Mouse (Mus musculus): ENCODE results near the gene Atcay.
"Not testable (repeated sequence)": the region's sequence is repeated elsewhere in the genome, so short reads cannot be mapped to it uniquely, and the experiment has no call there.

Gene Atcay

GRCm38 (mm10) chr10:81198230-81198629 lies 32.4 kb downstream of the Atcay start:
- peak; percentile 76 for DNase-seq

DNA sequence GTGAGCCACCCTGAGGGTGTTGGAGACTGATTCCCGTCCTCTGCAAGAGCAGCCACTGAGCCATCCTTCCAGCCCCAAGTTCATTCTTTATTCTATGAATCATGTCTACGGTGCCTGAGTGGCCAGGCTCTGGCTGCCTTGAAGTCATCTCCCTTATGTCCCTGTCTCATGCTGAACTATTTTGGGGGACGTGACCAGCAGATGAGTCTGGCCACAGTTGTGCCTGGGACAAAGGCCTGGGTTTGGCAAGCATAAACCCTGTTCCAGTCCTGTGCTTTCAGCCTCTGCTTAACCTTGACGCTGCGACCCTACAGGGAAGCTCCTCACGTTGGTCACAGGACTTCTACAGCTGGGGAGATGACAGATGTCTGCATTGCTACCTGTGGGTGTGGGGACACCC lies 33.3 kb downstream of the Atcay start:
- DNase-seq, result no peak

DNA sequence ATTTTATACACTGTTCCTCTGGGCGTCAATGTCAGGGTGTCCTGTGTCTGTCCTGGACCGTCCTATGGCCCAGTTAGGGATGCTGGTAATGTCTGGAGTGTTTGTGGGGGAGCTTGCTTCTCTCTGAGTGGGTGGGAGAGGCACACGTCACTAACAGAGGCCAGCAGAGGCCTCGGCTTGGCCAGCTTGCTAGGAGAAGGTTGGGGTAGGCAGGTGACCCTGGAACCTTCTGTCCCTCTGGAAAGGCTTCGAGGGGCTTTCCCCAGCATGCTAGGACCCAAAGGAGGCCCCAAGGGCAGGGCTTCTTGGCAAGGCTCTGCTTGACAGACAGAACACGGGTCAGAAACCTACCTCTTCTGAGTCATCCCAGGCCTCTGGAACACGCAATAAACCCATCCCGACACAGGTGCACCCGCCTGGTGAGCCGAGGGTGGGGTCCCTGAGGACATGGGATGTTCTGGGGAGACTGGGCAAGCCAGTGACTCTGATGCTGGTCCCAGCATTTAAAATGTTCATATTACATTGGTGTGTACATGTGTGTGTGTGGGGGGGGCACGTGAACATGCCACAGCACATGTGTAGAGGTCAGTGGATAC lies 34.1 kb downstream of the Atcay start:
- no peak for DNase-seq

DNA sequence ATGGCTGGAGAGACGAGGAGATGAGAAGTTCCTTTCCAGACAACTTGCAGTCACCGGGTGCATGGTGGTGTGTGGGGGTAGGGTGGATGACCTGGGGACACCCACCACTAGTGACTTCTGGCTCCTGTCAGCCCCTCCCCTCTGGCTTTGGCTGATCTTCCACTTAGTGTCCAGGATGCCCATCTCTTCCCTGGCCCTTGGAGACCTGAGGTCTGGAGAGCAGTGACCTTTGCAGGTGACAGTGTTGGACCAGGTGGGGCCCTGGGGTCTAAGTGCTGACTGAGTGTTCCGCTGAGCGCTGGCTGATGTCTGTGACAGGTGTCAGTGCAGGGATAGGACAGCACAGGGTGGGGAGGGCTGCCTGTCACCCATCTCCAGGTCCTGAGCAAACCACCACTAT lies 35.3 kb downstream of the Atcay start:
- no peak for DNase-seq

DNA sequence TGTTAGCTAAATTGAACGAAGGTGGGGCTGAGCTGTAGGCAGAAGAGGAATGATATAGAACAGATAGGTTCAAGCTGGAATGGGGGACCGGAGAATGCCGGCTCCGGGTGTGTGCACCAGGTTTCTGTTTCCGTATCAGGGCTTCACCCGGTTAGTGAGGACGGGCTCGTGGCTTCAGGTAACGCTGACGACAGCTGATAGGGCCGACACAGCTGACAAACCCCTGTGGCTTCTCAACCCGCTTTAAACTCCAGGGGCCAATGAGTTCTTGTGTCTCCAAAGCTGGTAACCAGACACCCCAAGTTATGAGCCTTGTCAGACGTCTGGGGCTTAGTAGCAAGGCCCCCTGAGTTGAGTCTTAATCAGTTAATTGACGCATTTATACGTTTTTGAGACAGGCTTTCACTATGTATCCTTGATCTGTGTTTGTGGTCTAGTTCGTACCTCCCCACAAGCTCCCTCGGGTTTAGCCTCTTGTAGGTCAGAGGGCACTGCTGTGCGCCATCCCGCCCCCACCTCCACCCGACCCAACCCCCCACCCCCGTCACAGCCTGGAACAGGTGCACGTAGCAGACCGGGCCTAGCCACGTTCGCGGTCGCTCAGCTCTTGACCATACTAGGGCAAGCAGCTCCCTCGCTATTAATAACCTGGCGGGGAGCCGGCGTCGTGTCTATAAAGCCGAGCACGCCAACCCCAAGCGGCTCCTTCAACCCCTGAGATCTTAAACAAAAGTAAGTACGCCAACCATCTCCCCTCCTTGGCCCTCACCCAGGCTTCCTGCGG lies 36.5 kb downstream of the Atcay start:
- peak; percentile 56 for DNase-seq

DNA sequence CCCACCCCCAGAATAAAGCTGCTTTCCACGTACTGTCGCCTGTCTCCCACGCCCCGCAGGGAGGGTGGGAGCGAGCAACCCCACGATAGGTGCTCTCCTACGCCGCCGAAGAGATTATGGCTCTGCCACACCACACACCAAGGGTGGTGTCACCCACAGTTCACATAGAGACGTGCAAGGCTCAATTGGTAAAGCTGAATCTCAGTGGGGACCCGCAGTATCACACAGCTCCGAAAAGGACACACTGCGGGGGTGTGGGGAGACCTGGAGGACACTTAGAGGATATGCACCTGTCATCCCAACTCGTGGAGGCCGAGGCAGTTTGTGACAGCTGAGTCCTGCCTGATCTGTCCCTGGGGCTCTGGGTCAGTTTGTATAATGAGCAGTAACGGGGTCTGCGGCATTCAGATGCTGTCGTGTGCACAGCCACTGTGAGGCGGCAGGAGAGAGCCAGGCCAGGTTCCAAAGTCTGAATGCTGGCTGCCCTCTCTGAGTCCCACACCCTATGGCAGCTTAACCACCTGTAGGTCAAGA lies 37.6 kb downstream of the Atcay start:
- DNase-seq, result no peak

GRCm38 (mm10) chr10:81192270-81192967 lies 38.2 kb downstream of the Atcay start:
- DNase-seq, result peak; percentile 91

- peak; percentile 31 for DNase-seq
Measured at GRCm38 (mm10) chr10:81191342-81191982, 39.2 kb downstream of the Atcay start.

- DNase-seq, result peak; percentile 27
Measured at GRCm38 (mm10) chr10:81190912-81191321, 39.7 kb downstream of the Atcay start.

DNA sequence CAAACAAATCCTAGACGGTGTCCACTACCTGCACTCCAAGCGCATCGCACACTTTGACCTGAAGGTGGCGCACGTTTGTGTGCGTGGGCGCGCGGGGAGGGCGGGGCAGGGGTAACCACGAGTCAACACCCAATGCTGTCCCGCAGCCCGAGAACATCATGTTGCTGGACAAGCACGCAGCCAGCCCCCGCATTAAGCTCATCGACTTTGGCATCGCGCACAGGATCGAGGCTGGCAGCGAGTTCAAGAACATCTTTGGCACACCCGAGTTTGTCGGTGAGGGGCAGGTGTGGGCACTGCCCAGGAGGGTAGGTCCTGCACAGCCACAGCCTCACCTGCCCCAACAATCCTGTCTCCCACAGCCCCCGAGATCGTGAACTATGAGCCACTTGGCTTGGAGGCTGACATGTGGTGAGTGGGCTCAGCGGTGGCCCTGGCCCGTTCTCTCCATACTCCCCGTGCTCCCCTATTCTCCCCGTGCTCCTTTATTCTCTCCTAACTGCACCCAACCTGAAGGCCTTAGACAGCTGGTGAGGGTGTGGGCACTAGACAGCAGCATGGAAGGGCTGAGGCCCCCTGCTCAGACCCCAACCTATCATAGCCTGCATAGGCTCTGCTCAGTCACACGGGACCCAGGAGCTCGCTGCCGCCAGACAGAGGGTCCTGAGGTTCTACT lies 40.3 kb downstream of the Atcay start:
- peak; percentile 63 for DNase-seq

- DNase-seq, result no peak
Measured at GRCm38 (mm10) chr10:81189821-81190220, 40.8 kb downstream of the Atcay start.

DNA sequence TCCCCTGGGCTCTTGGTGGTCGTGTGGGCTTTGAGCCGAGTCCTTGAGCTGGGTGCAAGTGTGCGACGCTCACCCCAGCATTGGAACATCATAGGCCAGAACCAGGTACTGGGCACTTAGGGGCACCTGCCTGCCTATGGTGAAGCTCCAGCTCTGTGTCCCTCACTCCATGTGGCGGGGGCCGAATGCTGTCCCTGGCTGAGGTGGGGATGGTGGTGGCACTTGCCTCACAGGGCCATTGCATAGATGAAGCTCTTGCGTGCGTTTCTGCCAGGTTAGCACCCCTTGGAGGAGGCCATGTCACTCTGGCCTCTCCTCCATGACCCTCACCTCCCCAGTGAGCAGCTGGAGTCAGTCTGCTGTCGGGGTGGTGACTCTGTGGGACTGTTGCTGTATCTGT lies 43.5 kb downstream of the Atcay start:
- no peak for DNase-seq

- DNase-seq, result no peak
Measured at GRCm38 (mm10) chr10:81184765-81185164, 45.9 kb downstream of the Atcay start.

DNA sequence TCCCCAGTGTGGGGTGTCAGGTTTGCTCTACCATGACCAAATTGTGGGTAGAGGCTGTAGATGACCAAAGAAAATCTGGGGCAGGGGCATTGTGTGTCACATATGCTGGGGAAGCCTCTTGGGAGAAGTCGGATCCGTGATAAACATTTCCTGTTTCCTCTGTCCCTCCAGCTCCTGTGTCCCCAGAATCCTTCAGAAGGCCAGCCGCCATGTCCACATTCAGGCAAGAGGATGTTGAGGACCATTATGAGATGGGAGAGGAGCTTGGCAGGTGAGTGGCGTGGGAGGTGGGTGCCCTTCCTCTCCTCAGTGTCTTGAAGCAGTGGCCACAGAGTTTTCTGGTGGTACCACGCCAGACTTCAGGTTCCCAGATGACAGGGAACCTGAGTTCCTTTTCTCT lies 46.8 kb downstream of the Atcay start, which contains the start of gene 4930442H23Rik:
TSS of gene 4930442H23Rik (minus strand) at position 45 of the 400 bp plus-strand sequence.
- DNase-seq, result no peak

DNA sequence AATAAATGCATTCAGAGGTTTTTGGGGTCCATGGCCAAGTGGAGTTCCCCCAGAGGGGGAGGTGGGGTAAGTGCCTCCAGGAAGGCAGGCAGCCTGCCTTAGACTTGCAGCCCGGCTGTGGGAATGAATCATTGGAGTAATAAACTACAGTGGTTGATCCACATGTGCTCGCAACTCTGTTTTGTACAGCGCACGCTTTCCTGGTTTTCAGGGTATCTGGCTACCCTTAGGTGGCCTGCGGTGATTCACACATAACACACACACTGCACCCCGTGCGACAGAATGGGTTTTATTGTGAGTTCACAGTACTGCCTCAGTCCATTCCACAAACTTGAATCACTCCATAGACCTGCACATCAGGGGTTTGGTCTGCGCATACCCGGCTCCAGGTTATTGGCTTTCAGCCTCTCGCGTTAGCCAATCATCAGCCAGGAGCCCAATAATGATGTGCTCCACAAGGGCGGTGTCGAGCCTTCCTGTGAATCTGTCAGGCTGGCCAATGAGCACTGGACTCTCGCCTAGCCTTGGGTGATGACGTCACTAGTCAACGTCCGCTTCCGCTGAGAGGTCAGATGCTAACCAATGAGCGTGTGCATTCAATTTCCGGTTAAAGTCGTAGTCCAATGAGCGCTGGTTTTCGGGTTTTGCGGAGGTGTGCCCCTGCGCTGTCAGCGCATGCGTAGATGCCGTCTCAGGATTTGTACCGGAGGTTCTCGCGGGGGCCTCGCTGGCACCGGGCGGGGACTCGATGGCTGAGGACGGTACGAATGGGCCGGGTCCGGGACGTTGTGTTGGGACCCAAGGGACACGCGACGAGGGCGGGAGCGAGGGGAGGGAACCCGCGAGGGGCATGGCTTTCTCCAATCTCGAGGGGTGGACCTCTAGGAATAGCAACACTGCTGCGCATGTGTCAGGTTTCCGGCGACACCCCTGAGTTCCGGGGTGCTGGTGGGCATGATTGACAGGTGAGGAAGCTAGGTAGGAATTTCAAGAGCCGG lies 48.0 kb downstream of the Atcay start, which contains the start of gene Dapk3:
TSS of gene Dapk3 (plus strand) at position 670 of the 998 bp plus-strand sequence.
- DNase-seq, result peak; percentile 94

DNA sequence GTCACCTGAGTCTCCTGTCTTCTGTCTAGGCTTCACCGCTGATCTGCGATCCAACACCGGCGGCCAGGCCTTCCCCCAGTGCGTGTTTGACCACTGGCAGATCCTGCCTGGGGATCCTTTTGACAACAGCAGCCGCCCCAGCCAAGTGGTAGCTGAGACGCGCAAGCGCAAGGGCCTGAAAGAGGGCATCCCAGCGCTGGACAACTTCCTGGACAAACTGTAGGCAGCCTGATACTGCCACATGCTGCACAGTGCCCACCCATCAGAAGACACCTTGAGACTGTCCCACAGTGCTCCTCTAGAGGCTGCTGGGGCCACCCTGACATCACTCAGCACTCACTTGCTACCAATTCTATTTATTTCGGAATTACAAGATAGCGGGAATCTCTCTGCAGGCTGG lies 48.8 kb downstream of the Atcay start:
- DNase-seq, result not testable (repeated sequence)

GRCm38 (mm10) chr10:81180946-81181345 lies 49.7 kb downstream of the Atcay start:
- no peak for DNase-seq

- DNase-seq, result no peak
Measured at GRCm38 (mm10) chr10:81179451-81180342, 50.9 kb downstream of the Atcay start.

DNA sequence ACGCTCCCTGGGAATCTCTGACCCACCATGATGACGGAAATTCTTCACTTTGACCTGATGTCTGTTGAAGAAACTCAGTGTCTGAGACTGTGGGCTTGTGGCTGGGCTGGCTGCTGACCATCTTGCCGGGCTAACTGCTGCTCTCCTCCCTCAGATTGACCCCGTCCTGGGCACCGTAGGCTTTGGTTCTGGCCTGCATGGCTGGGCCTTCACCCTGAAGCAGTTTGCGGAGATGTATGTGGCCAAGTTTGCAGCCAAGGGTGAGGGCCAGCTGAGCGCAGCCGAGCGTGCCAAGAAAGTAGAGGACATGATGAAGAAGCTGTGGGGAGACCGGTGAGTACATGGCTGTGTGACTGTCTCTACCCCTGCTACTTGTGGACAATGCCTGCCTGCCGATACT lies 51.7 kb downstream of the Atcay start:
- DNase-seq, result no peak

All from thymus, postnatal 4 days (tissue).